Mouse (Mus musculus) bone marrow macrophage, adult 2 months (primary cell): ENCODE data around the gene Ankzf1.

ENCODE experiments used
- CTCF ChIP-seq: IDR thresholded peaks from 2 replicates; pipeline ENCODE4 v1.5.1; 2012; ENCODE audit warnings: low read depth, mild to moderate bottlenecking, low read length, moderate library complexity
- POLR2A ChIP-seq: IDR thresholded peaks from 2 replicates; pipeline ENCODE4 v1.6.1; 2012; ENCODE audit warnings: mild to moderate bottlenecking, low read depth, low read length, borderline replicate concordance

- no peak for TF ChIP-seq POLR2A
- TF ChIP-seq CTCF, result no peak
These were observed 39.8 kb downstream of the Ankzf1 start, which contains the start of gene A630095N17Rik for GRCm38 (mm10) chr1:75231664-75232152.
